Mouse (Mus musculus): ENCODE results near the gene Gm29735. TPM values are rescaled to one million over a fixed set of nuclear protein-coding genes. Genes with fewer than 3 reads are reported as not detected.
"Not testable (repeated sequence)": the region's sequence is repeated elsewhere in the genome, so short reads cannot be mapped to it uniquely, and the experiment has no call there.

Gene Gm29735
- not detected for total RNA-seq (2021)
- long read RNA-seq, experiment 1 = 0 reads
- long read RNA-seq, experiment 2 = 0 reads

DNA sequence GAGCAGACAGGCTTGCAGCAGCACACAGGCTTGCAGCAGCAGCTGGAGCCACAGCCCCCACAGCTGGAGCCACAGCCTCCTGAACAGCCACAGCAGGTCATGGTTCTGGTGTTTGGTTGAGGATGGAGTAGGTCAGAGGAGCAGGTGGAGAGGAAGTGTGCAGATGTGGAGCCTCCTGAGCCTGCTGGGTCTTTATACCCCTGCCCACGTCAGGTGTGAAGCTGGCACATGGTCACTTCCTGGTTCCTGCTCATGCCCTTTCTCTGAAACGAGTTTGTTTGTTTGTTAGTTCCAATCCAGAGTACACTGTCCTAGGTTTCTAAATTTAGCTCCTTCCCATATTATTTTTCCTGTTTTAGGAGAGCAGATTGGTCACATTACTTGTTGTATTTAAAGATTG lies at the start of gene Gm29735:
Gm29735 (minus strand) TSS at position 101 of the 400 bp plus-strand sequence.
- not testable (repeated sequence) for DNase-seq (ENCODE audit: low spot score in 2 of 2); H3K4me3 ChIP-seq; H3K27ac ChIP-seq

DNA sequence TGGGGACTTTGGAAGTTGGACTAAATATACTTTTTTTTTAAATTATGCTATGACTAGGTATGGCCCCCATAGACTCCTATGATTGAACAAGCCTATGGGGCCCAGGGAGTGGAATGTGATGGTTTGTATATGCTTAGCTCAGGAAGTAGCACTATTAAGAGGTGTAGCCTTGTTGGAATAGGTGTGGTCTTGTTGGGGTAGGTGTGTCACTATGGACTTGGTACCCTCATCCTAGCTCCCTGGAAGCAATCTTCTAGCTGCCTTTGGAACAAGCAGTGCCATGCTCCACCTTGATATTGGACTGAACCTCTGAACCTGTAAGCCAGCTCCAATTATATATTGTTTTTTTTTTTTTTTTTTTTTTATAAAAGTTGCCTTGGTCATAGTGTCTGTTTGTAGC lies 48.6 kb upstream of the Gm29735 start:
- no peak for TF ChIP-seq CTCF (conservative IDR thresholded peaks at IDR 0.05)
- no peak for DNase-seq (ENCODE audit: low spot score in 2 of 2)
- H3K27ac ChIP-seq = no peak overlapping the region
- H3K4me3 ChIP-seq = no peak overlapping the region

GRCm38 (mm10) chr7:142201064-142201463 lies 44.2 kb upstream of the Gm29735 start, which contains the start of gene Krtap5-3:
Krtap5-3 (plus strand) TSS chr7:142201364.
- Histone ChIP-seq H3K4me3 (no peak within 1 kb of the TSS), H3K27ac (no peak within 1 kb of the TSS)
- TF ChIP-seq CTCF (conservative IDR thresholded peaks at IDR 0.05) = no peak
- no peak for DNase-seq (ENCODE audit: low spot score in 2 of 2)

- Histone ChIP-seq H3K4me3 (no peak overlapping the region), H3K27ac (no peak overlapping the region)
- peak in 1 of 2 experiments; percentile 13 for DNase-seq (ENCODE audit: low spot score in 2 of 2)
- TF ChIP-seq CTCF (conservative IDR thresholded peaks at IDR 0.05) = no peak
These were observed 41.8 kb upstream of the Gm29735 start for GRCm38 (mm10) chr7:142198748-142199147.

- DNase-seq (ENCODE audit: low spot score in 2 of 2) = no peak
- TF ChIP-seq CTCF (conservative IDR thresholded peaks at IDR 0.05) = no peak
- Histone ChIP-seq H3K4me3 (no peak within 1 kb of the TSS), H3K27ac (no peak within 1 kb of the TSS)
These were observed 33.4 kb upstream of the Gm29735 start, which contains the start of gene Gm10153 for GRCm38 (mm10) chr7:142190289-142190688. Gm10153 (minus strand) TSS chr7:142190389.

- Histone ChIP-seq H3K27ac (no peak overlapping the region), H3K4me3 (no peak overlapping the region)
- TF ChIP-seq CTCF (conservative IDR thresholded peaks at IDR 0.05) = no peak
- no peak for DNase-seq (ENCODE audit: low spot score in 2 of 2)
These were observed 31.2 kb upstream of the Gm29735 start for GRCm38 (mm10) chr7:142188156-142188555.

GRCm38 (mm10) chr7:142181021-142181420 lies 24.1 kb upstream of the Gm29735 start:
- no peak overlapping the region for H3K4me3 ChIP-seq
- no peak overlapping the region for H3K27ac ChIP-seq
- TF ChIP-seq CTCF (conservative IDR thresholded peaks at IDR 0.05) = no peak
- no peak for DNase-seq (ENCODE audit: low spot score in 2 of 2)

GRCm38 (mm10) chr7:142178685-142179084 lies 21.8 kb upstream of the Gm29735 start:
- peak in 1 of 2 experiments; percentile 11 for DNase-seq (ENCODE audit: low spot score in 2 of 2)
- no peak overlapping the region for H3K4me3 ChIP-seq
- no peak for TF ChIP-seq CTCF (conservative IDR thresholded peaks at IDR 0.05)
- H3K27ac ChIP-seq = no peak overlapping the region

GRCm38 (mm10) chr7:142175905-142176304 lies 19.0 kb upstream of the Gm29735 start, which contains the start of gene Krtap5-2:
Krtap5-2 (minus strand) TSS chr7:142176005.
- H3K4me3 ChIP-seq; DNase-seq (ENCODE audit: low spot score in 2 of 2); H3K27ac ChIP-seq: not testable (repeated sequence)

GRCm38 (mm10) chr7:142169836-142170235 lies 12.9 kb upstream of the Gm29735 start:
- no peak overlapping the region for H3K27ac ChIP-seq
- peak in 1 of 2 experiments; percentile 16 for DNase-seq (ENCODE audit: low spot score in 2 of 2)
- H3K4me3 ChIP-seq = no peak overlapping the region
- peak; percentile 79 for TF ChIP-seq CTCF (conservative IDR thresholded peaks at IDR 0.05)

GRCm38 (mm10) chr7:142165639-142166038 lies 8.7 kb upstream of the Gm29735 start, which contains the start of gene Gm4553:
Gm4553 (minus strand) TSS chr7:142165739.
- H3K4me3 ChIP-seq; DNase-seq (ENCODE audit: low spot score in 2 of 2); H3K27ac ChIP-seq: not testable (repeated sequence)

- Histone ChIP-seq H3K4me3 (no peak overlapping the region), H3K27ac (no peak overlapping the region)
- no peak for TF ChIP-seq CTCF (conservative IDR thresholded peaks at IDR 0.05)
- no peak for DNase-seq (ENCODE audit: low spot score in 2 of 2)
These were observed 2.5 kb upstream of the Gm29735 start for GRCm38 (mm10) chr7:142159366-142159765.

DNA sequence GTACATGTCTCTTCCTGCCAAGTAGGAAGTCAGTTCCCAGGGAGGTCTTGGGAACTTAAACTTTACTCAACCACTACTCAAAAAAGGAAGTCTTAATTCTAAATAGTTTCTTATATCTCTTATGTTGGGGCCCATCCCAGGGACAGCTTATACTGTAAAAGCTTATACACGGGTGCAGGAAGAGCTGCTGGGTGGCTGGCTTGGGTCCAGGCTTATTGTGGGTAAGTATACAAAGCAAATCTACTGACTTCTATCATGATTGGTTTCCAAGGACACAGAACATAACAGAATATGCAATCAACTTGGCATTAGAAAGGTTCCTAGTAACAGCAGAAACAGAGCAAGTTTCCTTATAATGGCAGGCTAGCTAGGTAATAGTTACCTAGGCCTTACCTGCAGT lies 1.6 kb downstream of the Gm29735 start:
- no peak for TF ChIP-seq CTCF (conservative IDR thresholded peaks at IDR 0.05)
- H3K27ac ChIP-seq = no peak overlapping the region
- DNase-seq (ENCODE audit: low spot score in 2 of 2) = no peak
- H3K4me3 ChIP-seq = no peak overlapping the region

- no peak for DNase-seq (ENCODE audit: low spot score in 2 of 2)
- TF ChIP-seq CTCF (conservative IDR thresholded peaks at IDR 0.05) = no peak
- Histone ChIP-seq H3K4me3 (no peak overlapping the region), H3K27ac (no peak overlapping the region)
These were observed 4.7 kb downstream of the Gm29735 start for GRCm38 (mm10) chr7:142152191-142152590.

Data from layer of hippocampus, adult 2 months (tissue).